Mouse (Mus musculus) hindbrain, postnatal 0 days (tissue): Measurements from ENCODE around the gene Olfr643. TPM values are rescaled to one million over a fixed set of nuclear protein-coding genes. Genes with fewer than 3 reads are reported as not detected.
"Not testable (repeated sequence)": the region's sequence is repeated elsewhere in the genome, so short reads cannot be mapped to it uniquely, and the experiment has no call there.

ENCODE experiments used
- ATAC-seq: fragments of 200-750 bp; cut with Nextera tagmentation; 2 replicates; pipeline ENCODE4 v1.8.0; 2017; ENCODE audit warnings: mild to moderate bottlenecking, moderate TSS enrichment, moderate library complexity
- DNase-seq: peaks from one replicate; pipeline ENCODE4 v3.0.0-alpha.2; 2015; ENCODE audit warnings: low spot score
- H3K27ac ChIP-seq: fragments of 300-500 bp; sonication (generic); 2 replicates; pipeline ENCODE4 v1.5.1; 2014; ENCODE audit warnings: mild to moderate bottlenecking
- H3K27me3 ChIP-seq: fragments of 300-500 bp; sonication (generic); 2 replicates; pipeline ENCODE4 v1.6.1; 2014; ENCODE audit warnings: low read length, mixed read lengths; ENCODE audit not compliant: insufficient read depth
- H3K36me3 ChIP-seq: fragments of 300-500 bp; sonication (generic); 2 replicates; pipeline ENCODE4 v1.6.1; 2014; ENCODE audit warnings: low read length, mixed read lengths; ENCODE audit not compliant: insufficient read depth
- H3K4me1 ChIP-seq: fragments of 300-500 bp; sonication (generic); 2 replicates; pipeline ENCODE4 v1.6.1; 2014; ENCODE audit warnings: antibody characterized with exemption, low read length, mixed read lengths; ENCODE audit not compliant: insufficient read depth
- H3K4me2 ChIP-seq: fragments of 300-500 bp; sonication (generic); 2 replicates; pipeline ENCODE4 v1.6.1; 2014; ENCODE audit warnings: low read depth, mild to moderate bottlenecking, low read length, moderate library complexity, mixed read lengths
- H3K4me3 ChIP-seq: fragments of 300-500 bp; sonication (generic); 2 replicates; pipeline ENCODE4 v1.5.1; 2014; ENCODE audit warnings: low read length
- H3K9ac ChIP-seq: fragments of 300-500 bp; sonication (generic); replicated peaks from 2 replicates; pipeline ENCODE4 v1.6.1; 2014; ENCODE audit warnings: mild to moderate bottlenecking, low read length, moderate library complexity, mixed read lengths
- H3K9me3 ChIP-seq: fragments of 300-500 bp; sonication (generic); 2 replicates; pipeline ENCODE4 v1.6.1; 2016; ENCODE audit warnings: low read length, mixed read lengths
- CTCF ChIP-seq: IDR thresholded peaks from 2 replicates; pipeline ENCODE4 v1.5.1; 2016; ENCODE audit warnings: antibody characterized with exemption, control low read depth, low read depth
- WGBS: fragments of 180-500 bp; shearing (Covaris S2); extraction: QIAGEN DNeasy Blood & Tissue Kit; methylation state at CpG from one replicate; pipeline ENCODE4 v1.1.7; 2014; 5-methylcytosine and 5-hydroxymethylcytosine counted together
- polyA plus RNA-seq: library from polyadenylated mRNA; unstranded; fragments of >200 nt; fragmentation: Nextera tagmentation; extraction: Ambion mirVana; gene quantifications from 2 replicates; pipeline ENCODE4 v1.2.1, GENCODE M21; 2015
- total RNA-seq: library from RNA; depleted of rRNA; stranded (reverse); fragments of >200 nt; gene quantifications from 2 replicates; pipeline ENCODE4 v1.2.3, GENCODE M21; 2014

Gene Olfr643
- total and polyA plus RNA-seq, 2 experiments from 2014 or later = not detected

DNA sequence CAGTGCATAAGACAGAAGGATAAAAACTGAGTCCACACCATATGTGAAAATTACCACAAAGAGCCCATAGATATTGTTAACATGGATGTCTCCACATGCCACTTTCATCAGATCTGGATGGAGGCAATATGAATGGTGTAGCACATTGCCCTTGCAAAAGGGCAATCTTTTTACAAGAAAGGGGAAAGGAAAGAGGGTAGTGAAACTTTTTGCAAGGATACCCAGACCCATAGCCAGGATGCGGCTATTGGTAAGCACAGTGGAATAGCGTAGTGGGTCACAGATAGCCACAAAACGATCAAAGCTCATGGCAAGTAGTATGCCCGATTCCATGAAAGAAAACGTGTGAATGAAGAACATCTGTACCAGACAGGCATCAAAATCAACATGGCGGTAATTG lies 115.6 kb downstream of the Olfr643 start:
- Histone ChIP-seq H3K4me1 (no peaks in the 10 kb centered on the region), H3K9me3 (no peaks in the 10 kb centered on the region), H3K9ac (no peak overlapping the region), H3K4me2 (no peak overlapping the region), H3K27ac (no peak overlapping the region), H3K27me3 (no peaks in the 10 kb centered on the region), H3K36me3 (no peaks in the 10 kb centered on the region), H3K4me3 (no peak overlapping the region)
- WGBS = 91% methylated on average over 6 of the region's 6 CpGs
- ATAC-seq = no peak
- no peak for TF ChIP-seq CTCF
- DNase-seq = no peak

- no peak overlapping the region for H3K27ac ChIP-seq
- 88% methylated on average over 1 of the region's 1 CpGs for WGBS
Observed at GRCm38 (mm10) chr7:104018953-104019352, 118.3 kb downstream of the Olfr643 start.

GRCm38 (mm10) chr7:104017203-104017602 lies 120.0 kb downstream of the Olfr643 start, which contains the start of gene Olfr639:
TSS of gene Olfr639 (minus strand) at chr7:104017303.
- Histone ChIP-seq H3K27ac (no peak within 1 kb of the TSS), H3K9ac (no peak within 1 kb of the TSS), H3K4me3 (no peak within 1 kb of the TSS), H3K9me3 (no peaks in the 10 kb centered on the region), H3K36me3 (no peaks in the 10 kb centered on the region), H3K4me1 (no peaks in the 10 kb centered on the region), H3K4me2 (no peak within 1 kb of the TSS), H3K27me3 (no peaks in the 10 kb centered on the region)
- ATAC-seq (no peak), DNase-seq (no peak)
- no peak for TF ChIP-seq CTCF

More at GRCm38 (mm10) chr7:104018953-104019352, 118.3 kb downstream of the Olfr643 start:
- DNase-seq (no peak), ATAC-seq (no peak)
- Histone ChIP-seq H3K9ac (no peak overlapping the region), H3K27me3 (no peaks in the 10 kb centered on the region), H3K9me3 (no peaks in the 10 kb centered on the region), H3K4me2 (no peak overlapping the region), H3K36me3 (no peaks in the 10 kb centered on the region), H3K4me3 (no peak overlapping the region), H3K4me1 (no peaks in the 10 kb centered on the region)
- no peak for TF ChIP-seq CTCF

GRCm38 (mm10) chr7:103999124-103999523 lies 138.1 kb downstream of the Olfr643 start:
- Histone ChIP-seq H3K4me2 (no peak overlapping the region), H3K36me3 (no peaks in the 10 kb centered on the region), H3K4me3 (no peak overlapping the region), H3K4me1 (no peaks in the 10 kb centered on the region), H3K9ac (no peak overlapping the region), H3K9me3 (no peaks in the 10 kb centered on the region), H3K27me3 (no peaks in the 10 kb centered on the region), H3K27ac (no peak overlapping the region)
- ATAC-seq (no peak), DNase-seq (no peak)
- no peak for TF ChIP-seq CTCF

- H3K27ac ChIP-seq = no peak within 1 kb of the TSS
- H3K9ac ChIP-seq = no peak within 1 kb of the TSS
- H3K4me1 ChIP-seq = no peaks in the 10 kb centered on the region
- TF ChIP-seq CTCF = no peak
- ATAC-seq (no peak), DNase-seq (no peak)
- no peaks in the 10 kb centered on the region for H3K27me3 ChIP-seq
- H3K36me3 ChIP-seq = no peaks in the 10 kb centered on the region
- no peak within 1 kb of the TSS for H3K4me3 ChIP-seq
- no peaks in the 10 kb centered on the region for H3K9me3 ChIP-seq
- no peak within 1 kb of the TSS for H3K4me2 ChIP-seq
Observed at GRCm38 (mm10) chr7:103998446-103998845, 138.8 kb downstream of the Olfr643 start, which contains the start of gene Olfr638. TSS of gene Olfr638 (plus strand) at chr7:103998746.

GRCm38 (mm10) chr7:103971782-103972181 lies 165.4 kb downstream of the Olfr643 start:
- H3K27me3 ChIP-seq = no peaks in the 10 kb centered on the region
- no peaks in the 10 kb centered on the region for H3K36me3 ChIP-seq
- 73% methylated on average over 1 of the region's 1 CpGs for WGBS
- ATAC-seq = no peak
- H3K4me3 ChIP-seq = no peak overlapping the region
- H3K4me2 ChIP-seq = no peak overlapping the region
- no peak overlapping the region for H3K9ac ChIP-seq
- no peaks in the 10 kb centered on the region for H3K9me3 ChIP-seq
- no peak for TF ChIP-seq CTCF
- no peak for DNase-seq
- no peaks in the 10 kb centered on the region for H3K4me1 ChIP-seq
- H3K27ac ChIP-seq = no peak overlapping the region

- WGBS = 76% methylated on average over 1 of the region's 1 CpGs
Observed at GRCm38 (mm10) chr7:103970852-103971251, 166.4 kb downstream of the Olfr643 start, which contains the start of gene Olfr635. TSS of gene Olfr635 (plus strand) at chr7:103971152.

GRCm38 (mm10) chr7:103966873-103967272 lies 170.3 kb downstream of the Olfr643 start:
- not testable (repeated sequence) for ATAC-seq
- WGBS = 96% methylated on average over 22 of the region's 22 CpGs

More at GRCm38 (mm10) chr7:103970852-103971251, 166.4 kb downstream of the Olfr643 start, which contains the start of gene Olfr635:
- no peak within 1 kb of the TSS for H3K4me3 ChIP-seq
- H3K27ac ChIP-seq = no peak within 1 kb of the TSS
- no peak for ATAC-seq
- no peaks in the 10 kb centered on the region for H3K4me1 ChIP-seq
- no peak within 1 kb of the TSS for H3K9ac ChIP-seq
- no peaks in the 10 kb centered on the region for H3K9me3 ChIP-seq
- no peak for DNase-seq
- no peak within 1 kb of the TSS for H3K4me2 ChIP-seq
- TF ChIP-seq CTCF = no peak
- no peaks in the 10 kb centered on the region for H3K27me3 ChIP-seq
- H3K36me3 ChIP-seq = no peaks in the 10 kb centered on the region

More at GRCm38 (mm10) chr7:103966873-103967272, 170.3 kb downstream of the Olfr643 start:
- H3K4me3 ChIP-seq, H3K4me2 ChIP-seq, H3K27ac ChIP-seq, H3K4me1 ChIP-seq, DNase-seq, H3K36me3 ChIP-seq, H3K27me3 ChIP-seq, H3K9me3 ChIP-seq, H3K9ac ChIP-seq: not testable (repeated sequence)
